Mouse (Mus musculus) erythroblast, embryonic 14.5 days (primary cell): ENCODE measurements at regions not wholly inside any gene's neighbourhood (a gene's known extent, or its start where the extent isn't known, plus 50 kb on each side); places are given as distances from the start of the nearest gene placed in this dataset.

Source experiments
- GATA1 ChIP-seq: IDR thresholded peaks from 2 replicates; pipeline ENCODE4 v1.6.1; 2012; ENCODE audit warnings: low read length, inconsistent platforms, mixed read lengths
- TAL1 ChIP-seq: IDR thresholded peaks from 3 replicates; pipeline ENCODE4 v1.6.1; 2012; ENCODE audit warnings: low read length, inconsistent platforms, mixed read lengths

DNA sequence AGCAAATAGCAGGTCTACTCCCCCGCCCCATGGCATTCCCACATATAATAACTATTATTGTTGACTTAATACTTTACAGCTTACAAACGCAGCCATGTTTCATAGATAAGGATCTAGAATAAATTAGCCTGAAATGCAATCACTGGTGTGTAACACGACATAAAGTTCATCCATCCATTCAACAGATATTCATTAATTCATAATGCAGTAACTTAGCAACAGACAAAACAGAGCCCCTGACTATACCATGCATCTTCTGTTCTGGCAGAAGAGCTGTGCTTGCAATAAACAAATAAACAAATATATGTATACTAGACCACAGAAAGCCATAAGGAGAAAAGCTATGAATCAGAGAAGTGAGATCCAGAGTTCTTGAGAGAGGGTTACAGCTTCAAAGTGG is 77.9 kb upstream of the Csrp2 start:
- peak; percentile 29; the same call in 1 of the 2 replicates for TF ChIP-seq GATA1
- no peak for TF ChIP-seq TAL1
